Mouse (Mus musculus) erythroblast, embryonic 14.5 days (primary cell): ENCODE measurements around the gene Nadk.

Source experiments
- GATA1 ChIP-seq: IDR thresholded peaks from 2 replicates; pipeline ENCODE4 v1.6.1; 2012; ENCODE audit warnings: low read length, inconsistent platforms, mixed read lengths
- TAL1 ChIP-seq: IDR thresholded peaks from 3 replicates; pipeline ENCODE4 v1.6.1; 2012; ENCODE audit warnings: low read length, inconsistent platforms, mixed read lengths

GRCm38 (mm10) chr4:155573155-155573554, 11.0 kb downstream of the Nadk start:
- TF ChIP-seq TAL1 (no peak), GATA1 (no peak)
